Mouse (Mus musculus) midbrain, postnatal 0 days (tissue): ENCODE measurements at regions not wholly inside any gene's neighbourhood (a gene's known extent, or its start where the extent isn't known, plus 50 kb on each side); places are given as distances from the start of the nearest gene placed in this dataset.

Experiments used
- ATAC-seq: fragments of 200-750 bp; cut with Nextera tagmentation; 2 replicates; pipeline ENCODE4 v1.8.0; 2017; ENCODE audit warnings: moderate number of reproducible peaks, mild to moderate bottlenecking, moderate TSS enrichment, moderate library complexity; ENCODE audit not compliant: low FRiP score
- DNase-seq: peaks from one replicate; pipeline ENCODE4 v3.0.0-alpha.2; 2015; ENCODE audit warnings: low spot score
- H3K27ac ChIP-seq: fragments of 300-500 bp; sonication (generic); 2 replicates; pipeline ENCODE4 v1.5.1; 2014; ENCODE audit warnings: low read depth, mild to moderate bottlenecking, low read length, mixed read lengths
- H3K27me3 ChIP-seq: fragments of 300-500 bp; sonication (generic); 2 replicates; pipeline ENCODE4 v1.6.1; 2014; ENCODE audit warnings: low read length, control low read depth, mixed read lengths; ENCODE audit not compliant: insufficient read depth
- H3K36me3 ChIP-seq: fragments of 300-500 bp; sonication (generic); 2 replicates; pipeline ENCODE4 v1.6.1; 2014; ENCODE audit warnings: low read length, control low read depth, mixed read lengths; ENCODE audit not compliant: insufficient read depth
- H3K4me1 ChIP-seq: fragments of 300-500 bp; sonication (generic); 2 replicates; pipeline ENCODE4 v1.6.1; 2014; ENCODE audit warnings: mild to moderate bottlenecking, control low read depth, antibody characterized with exemption, low read length, mixed read lengths; ENCODE audit not compliant: insufficient read depth
- H3K4me2 ChIP-seq: fragments of 300-500 bp; sonication (generic); 2 replicates; pipeline ENCODE4 v1.6.1; 2014; ENCODE audit warnings: low read depth, mild to moderate bottlenecking, low read length, mixed read lengths; ENCODE audit not compliant: poor library complexity, severe bottlenecking
- H3K4me3 ChIP-seq: fragments of 300-500 bp; sonication (generic); 2 replicates; pipeline ENCODE4 v1.5.1; 2014; ENCODE audit warnings: low read depth, mild to moderate bottlenecking, low read length, moderate library complexity
- H3K9ac ChIP-seq: fragments of 300-500 bp; sonication (generic); replicated peaks from 2 replicates; pipeline ENCODE4 v1.6.1; 2014; ENCODE audit warnings: mild to moderate bottlenecking, low read length, moderate library complexity, mixed read lengths; ENCODE audit not compliant: poor library complexity, severe bottlenecking
- H3K9me3 ChIP-seq: fragments of 300-500 bp; sonication (generic); 2 replicates; pipeline ENCODE4 v1.6.1; 2016; ENCODE audit warnings: low read length, control low read depth
- CTCF ChIP-seq: IDR thresholded peaks from 2 replicates; pipeline ENCODE4 v1.5.1; 2016; ENCODE audit warnings: antibody characterized with exemption, mild to moderate bottlenecking
- WGBS: fragments of 180-500 bp; shearing (Covaris S2); extraction: QIAGEN DNeasy Blood & Tissue Kit; methylation state at CpG from one replicate; pipeline ENCODE4 v1.1.7; 2014; 5-methylcytosine and 5-hydroxymethylcytosine counted together

GRCm38 (mm10) chr3:134369126-134369525 lies 132.8 kb downstream of the Cxxc4 start:
- Histone ChIP-seq H3K36me3 (no peaks in the 10 kb centered on the region), H3K27ac (no peak overlapping the region), H3K4me2 (no peak overlapping the region), H3K4me3 (no peak overlapping the region), H3K4me1 (peaks cover 3% of the 10 kb centered on the region; the same call in 1 of the 2 replicates), H3K9me3 (no peaks in the 10 kb centered on the region), H3K27me3 (no peaks in the 10 kb centered on the region), H3K9ac (no peak overlapping the region)
- WGBS, result 59% methylated on average over 4 of the region's 4 CpGs
- ATAC-seq, result no peak
- TF ChIP-seq CTCF, result no peak
- DNase-seq, result peak; percentile 49

GRCm38 (mm10) chr3:134379549-134379948 lies 143.3 kb downstream of the Cxxc4 start:
- WGBS, result 83% methylated on average over 2 of the region's 2 CpGs
- no peaks in the 10 kb centered on the region for H3K36me3 ChIP-seq
- H3K9me3 ChIP-seq, result no peaks in the 10 kb centered on the region
- H3K4me2 ChIP-seq, result no peak overlapping the region
- H3K4me1 ChIP-seq, result no peaks in the 10 kb centered on the region
- TF ChIP-seq CTCF, result no peak
- no peaks in the 10 kb centered on the region for H3K27me3 ChIP-seq
- no peak for DNase-seq
- no peak for ATAC-seq
- no peak overlapping the region for H3K4me3 ChIP-seq
- no peak overlapping the region for H3K9ac ChIP-seq
- H3K27ac ChIP-seq, result no peak overlapping the region

DNA sequence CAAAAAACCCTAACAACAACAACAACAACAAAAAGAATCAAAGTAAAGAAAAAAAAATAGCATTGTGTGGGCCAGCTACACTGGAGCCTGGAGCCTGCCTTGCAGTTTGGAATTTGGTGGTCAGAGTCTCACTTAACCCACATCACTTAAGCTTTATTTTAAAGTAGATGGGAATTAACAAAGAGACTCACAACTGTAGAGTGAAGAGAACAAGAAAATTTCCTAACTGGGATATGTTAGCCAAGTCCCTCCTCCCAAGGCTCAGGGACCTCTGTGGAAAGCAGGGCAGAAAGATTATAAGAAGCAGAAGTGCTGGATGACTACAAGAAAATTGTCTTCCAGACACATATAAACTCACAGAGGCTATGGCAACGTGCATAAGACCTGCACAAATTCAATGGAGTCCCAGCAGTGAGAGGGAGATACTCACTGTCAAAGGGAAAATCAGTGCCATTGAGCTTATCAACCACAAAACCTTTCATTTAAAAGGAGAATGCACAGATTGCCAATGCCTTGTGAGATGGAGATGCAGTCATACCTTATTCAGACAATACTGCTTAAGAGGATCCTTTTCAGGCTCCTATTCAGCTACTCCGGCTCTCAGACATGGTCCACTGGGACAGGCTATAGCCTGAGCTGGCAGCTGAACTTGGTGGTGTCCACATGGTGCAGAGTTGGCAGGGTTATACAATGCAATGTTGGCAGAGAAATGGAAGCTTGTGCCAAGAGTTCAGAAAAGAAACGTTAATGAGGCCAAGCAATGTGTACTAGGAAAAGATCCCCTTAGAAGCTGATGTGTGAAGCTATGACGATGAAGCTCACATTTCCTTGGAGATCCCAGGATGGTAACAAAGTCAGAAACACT lies 154.4 kb downstream of the Cxxc4 start:
- ATAC-seq (peak; percentile 73), DNase-seq (peak; percentile 88)
- Histone ChIP-seq H3K9me3 (no peaks in the 10 kb centered on the region), H3K36me3 (no peaks in the 10 kb centered on the region), H3K27ac (no peak overlapping the region), H3K4me2 (no peak overlapping the region), H3K9ac (no peak overlapping the region), H3K4me1 (no peaks in the 10 kb centered on the region), H3K27me3 (no peaks in the 10 kb centered on the region), H3K4me3 (no peak overlapping the region)
- no peak for TF ChIP-seq CTCF
- WGBS, result 60% methylated on average over 4 of the region's 4 CpGs

DNA sequence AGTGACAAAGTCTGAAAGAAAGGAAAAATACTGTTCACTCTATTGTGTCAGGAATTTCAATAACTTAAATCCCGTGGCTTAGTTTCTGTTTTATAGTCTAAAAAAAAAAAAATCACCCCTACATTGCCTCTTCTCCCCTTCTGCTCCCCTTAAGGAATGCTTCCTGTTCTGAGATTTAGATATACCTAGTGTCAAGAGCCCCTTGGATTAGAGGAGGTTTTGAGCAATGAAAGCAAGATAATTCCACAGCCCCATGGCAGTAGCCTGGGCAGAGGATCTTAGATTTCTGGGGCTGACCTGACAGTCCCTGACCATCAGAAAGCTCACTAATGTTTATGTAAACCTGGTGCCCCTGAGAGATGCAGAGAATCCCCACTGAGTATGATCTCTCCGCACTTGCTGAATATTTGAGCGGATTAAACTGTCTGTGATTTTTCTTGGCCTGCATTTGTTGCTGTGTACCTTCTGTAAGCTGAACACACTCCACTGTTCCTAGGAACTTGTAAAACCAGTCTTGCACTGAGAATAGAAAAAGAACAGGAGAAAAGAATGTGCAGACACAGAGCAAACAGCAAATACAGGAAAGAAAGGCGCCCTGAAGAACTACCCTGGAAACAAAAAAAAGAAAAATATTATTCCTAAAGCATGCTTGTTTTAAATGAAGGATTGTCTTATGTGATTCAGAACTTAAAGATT lies 164.3 kb downstream of the Cxxc4 start:
- DNase-seq (no peak), ATAC-seq (no peak)
- no peak overlapping the region for H3K9ac ChIP-seq
- 36% methylated on average over 4 of the region's 4 CpGs for WGBS
- no peak overlapping the region for H3K4me2 ChIP-seq
- no peaks in the 10 kb centered on the region; the same call in 1 of the 2 replicates for H3K4me1 ChIP-seq
- H3K9me3 ChIP-seq, result no peaks in the 10 kb centered on the region
- H3K36me3 ChIP-seq, result no peaks in the 10 kb centered on the region
- TF ChIP-seq CTCF, result no peak
- no peak overlapping the region for H3K4me3 ChIP-seq
- H3K27ac ChIP-seq, result no peak overlapping the region
- no peaks in the 10 kb centered on the region for H3K27me3 ChIP-seq

GRCm38 (mm10) chr3:134415606-134416328 lies 179.5 kb downstream of the Cxxc4 start:
- Histone ChIP-seq H3K4me1 (no peaks in the 10 kb centered on the region), H3K36me3 (no peaks in the 10 kb centered on the region), H3K4me2 (no peak overlapping the region), H3K27ac (no peak overlapping the region), H3K4me3 (no peak overlapping the region), H3K9ac (no peak overlapping the region), H3K9me3 (no peaks in the 10 kb centered on the region), H3K27me3 (no peaks in the 10 kb centered on the region)
- TF ChIP-seq CTCF, result no peak
- 71% methylated on average over 17 of the region's 17 CpGs for WGBS
- no peak for ATAC-seq
- DNase-seq, result peak; percentile 9
